10 mouse cellular contexts compared by ENCODE assay signal in the genomic region with DNA sequence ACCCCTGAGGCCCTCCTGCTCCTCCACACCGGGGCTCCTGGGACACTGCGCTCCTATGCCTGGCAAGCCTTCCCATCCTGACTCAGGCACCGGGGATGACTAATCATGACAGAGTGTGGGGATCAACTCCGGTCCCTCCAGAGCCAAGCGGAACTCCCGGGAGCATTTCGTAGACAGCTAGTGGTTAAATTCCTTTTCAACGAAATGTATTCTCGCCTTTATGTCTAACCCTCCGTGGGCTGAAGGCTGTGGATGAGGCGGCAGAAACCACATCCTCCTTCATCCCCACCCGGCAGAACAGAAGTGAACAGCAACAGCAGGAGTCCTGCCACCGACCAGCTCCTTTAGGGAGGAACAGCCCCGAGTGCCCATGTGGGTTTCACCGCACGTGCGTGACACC.
A peak's percentile ranks its signal among the peaks of the same experiment; 100 is the strongest.
DNase-seq lines count a peak whose midpoint lies in the region; ATAC-seq lines count a peak whose summit lies in the region.
"Had no signal": no experiment of that assay in that cellular context is flagged by ENCODE, and none has a peak within 500 bp of the region (broad histone marks: within the 10 kb centered on the region; RNA-seq: fewer than 3 reads in every experiment).

No protein-coding gene starts in this region.

- H3K4me1 ChIP-seq in hindbrain, embryonic 10.5 days (replicated peaks), result peaks cover 69% of the 10 kb centered on the region
- H3K4me1 ChIP-seq in hindbrain, embryonic 14.5 days (replicated peaks; ENCODE audit: control insufficient read depth, insufficient read depth, low read length), result peaks cover 7% of the 10 kb centered on the region; the same call in 1 of the 2 replicates
- H3K4me1 ChIP-seq in embryonic facial prominence, embryonic 12.5 days, result peaks cover 65% of the 10 kb centered on the region
- H3K4me1 ChIP-seq in midbrain, embryonic 10.5 days, result peaks cover 51% of the 10 kb centered on the region
- H3K4me1 ChIP-seq: megakaryocyte, embryonic 14.5 days had no signal

- no peaks in the 10 kb centered on the region for H3K9me3 ChIP-seq in hindbrain, embryonic 10.5 days
- H3K9me3 ChIP-seq in hindbrain, embryonic 14.5 days (ENCODE audit: control insufficient read depth, low read length), result no peaks in the 10 kb centered on the region
- no peaks in the 10 kb centered on the region for H3K9me3 ChIP-seq in embryonic facial prominence, embryonic 12.5 days
- H3K9me3 ChIP-seq in midbrain, embryonic 10.5 days (replicated peaks), result no peaks in the 10 kb centered on the region
- H3K9me3 ChIP-seq: megakaryocyte, embryonic 14.5 days had no signal

- H3K27me3 ChIP-seq in hindbrain, embryonic 10.5 days (ENCODE audit: insufficient read depth, poor library complexity, severe bottlenecking), result peaks cover 60% of the 10 kb centered on the region
- H3K27me3 ChIP-seq in hindbrain, embryonic 14.5 days (ENCODE audit: control insufficient read depth, insufficient read depth, low read length), result peaks cover 3% of the 10 kb centered on the region; the same call in 1 of the 2 replicates
- H3K27me3 ChIP-seq in embryonic facial prominence, embryonic 12.5 days, result no peaks in the 10 kb centered on the region; the same call in 1 of the 2 replicates
- peaks cover 64% of the 10 kb centered on the region for H3K27me3 ChIP-seq in midbrain, embryonic 10.5 days (ENCODE audit: low read depth, poor library complexity, severe bottlenecking)

- WGBS in hindbrain, embryonic 10.5 days, result 71% methylated on average over 17 of the region's 17 CpGs
- WGBS in hindbrain, embryonic 14.5 days, result 57% methylated on average over 17 of the region's 17 CpGs
- 63% methylated on average over 17 of the region's 17 CpGs for WGBS in embryonic facial prominence, embryonic 12.5 days
- WGBS in midbrain, embryonic 10.5 days, result 83% methylated on average over 17 of the region's 17 CpGs

- no peak overlapping the region for H3K4me2 ChIP-seq in hindbrain, embryonic 14.5 days (replicated peaks)
- H3K4me2 ChIP-seq in embryonic facial prominence, embryonic 12.5 days (replicated peaks), result no peak overlapping the region

- H3K27ac ChIP-seq in hindbrain, embryonic 10.5 days, result peak overlapping the region; percentile 56
- H3K27ac ChIP-seq in hindbrain, embryonic 14.5 days, result no peak overlapping the region
- H3K27ac ChIP-seq in embryonic facial prominence, embryonic 12.5 days, result 0 out of 2 replicates have a peak overlapping the region, but pooled peaks have one; percentile 30
- H3K27ac ChIP-seq in midbrain, embryonic 10.5 days (replicated peaks), result no peak overlapping the region

- H3K36me3 ChIP-seq in hindbrain, embryonic 10.5 days, result no peaks in the 10 kb centered on the region
- no peaks in the 10 kb centered on the region for H3K36me3 ChIP-seq in hindbrain, embryonic 14.5 days (replicated peaks; ENCODE audit: control insufficient read depth, insufficient read depth)
- H3K36me3 ChIP-seq in embryonic facial prominence, embryonic 12.5 days, result no peaks in the 10 kb centered on the region
- no peaks in the 10 kb centered on the region for H3K36me3 ChIP-seq in midbrain, embryonic 10.5 days
- H3K36me3 ChIP-seq: G1E had no signal

- no peak for ATAC-seq in hindbrain, embryonic 14.5 days (ENCODE audit: low FRiP score)
- ATAC-seq in embryonic facial prominence, embryonic 12.5 days (ENCODE audit: insufficient number of reproducible peaks, insufficient read depth, low FRiP score, low TSS enrichment), result no peak
- ATAC-seq in cerebellum, adult (ENCODE audit: insufficient number of reproducible peaks, low FRiP score, low TSS enrichment), result no peak

- no peak overlapping the region for H3K9ac ChIP-seq in hindbrain, embryonic 14.5 days
- no peak overlapping the region for H3K9ac ChIP-seq in embryonic facial prominence, embryonic 12.5 days

- H3K4me3 ChIP-seq in hindbrain, embryonic 10.5 days, result no peak overlapping the region
- no peak overlapping the region for H3K4me3 ChIP-seq in hindbrain, embryonic 14.5 days (replicated peaks; ENCODE audit: low read length)
- no peak overlapping the region for H3K4me3 ChIP-seq in embryonic facial prominence, embryonic 12.5 days
- no peak overlapping the region for H3K4me3 ChIP-seq in midbrain, embryonic 10.5 days
- H3K4me3 ChIP-seq: megakaryocyte, embryonic 14.5 days had no signal

- DNase-seq in hindbrain, embryonic 10.5 days (ENCODE audit: low spot score), result no peak
- no peak for DNase-seq in hindbrain, embryonic 14.5 days (ENCODE audit: low spot score)
- peak; percentile 90 for DNase-seq in NIH3T3 (ENCODE audit: low read depth)
- peak; percentile 51 for DNase-seq in heart, postnatal 4 days
- no peak for DNase-seq in midbrain, embryonic 10.5 days (ENCODE audit: low spot score)
- no peak for DNase-seq in retina, postnatal 1 day

Comparison
In these comparisons a context has a peak if more than half of its experiments do, and no peak if none do; other contexts are left out.
1. H3K27ac ChIP-seq: peak in hindbrain, embryonic 10.5 days (single experiment) and embryonic facial prominence, embryonic 12.5 days (single experiment); none in hindbrain, embryonic 14.5 days (single experiment) and midbrain, embryonic 10.5 days (single experiment).
2. DNase-seq: peak in NIH3T3 (single experiment) and heart, postnatal 4 days (single experiment); none in hindbrain, embryonic 10.5 days (single experiment), hindbrain, embryonic 14.5 days (single experiment), midbrain, embryonic 10.5 days (single experiment) and retina, postnatal 1 day (single experiment).